Mouse (Mus musculus) small intestine, adult 2 months (tissue): ENCODE data around the gene Dnajb8.

ENCODE experiments used
- CTCF ChIP-seq: fragments of 200-500 bp; IDR thresholded peaks from 2 replicates; pipeline ENCODE4 v1.5.1; 2012; ENCODE audit warnings: low read depth, mild to moderate bottlenecking, control low read depth, inconsistent platforms, low read length, moderate library complexity, mixed read lengths; ENCODE audit not compliant: insufficient replicate concordance, insufficient read length; ENCODE audit errors: extremely low read depth
- POLR2A ChIP-seq: fragments of 200-500 bp; IDR thresholded peaks from 2 replicates; pipeline ENCODE4 v1.6.1; 2012; ENCODE audit warnings: low read depth, mild to moderate bottlenecking, control low read depth, inconsistent platforms, low read length, moderate library complexity

- TF ChIP-seq CTCF (no peak), POLR2A (no peak)
Observed at GRCm38 (mm10) chr6:88233996-88234395, 11.9 kb downstream of the Dnajb8 start.
